Mouse (Mus musculus): ENCODE data around the gene Nckap1.

The Nckap1 gene

DNA sequence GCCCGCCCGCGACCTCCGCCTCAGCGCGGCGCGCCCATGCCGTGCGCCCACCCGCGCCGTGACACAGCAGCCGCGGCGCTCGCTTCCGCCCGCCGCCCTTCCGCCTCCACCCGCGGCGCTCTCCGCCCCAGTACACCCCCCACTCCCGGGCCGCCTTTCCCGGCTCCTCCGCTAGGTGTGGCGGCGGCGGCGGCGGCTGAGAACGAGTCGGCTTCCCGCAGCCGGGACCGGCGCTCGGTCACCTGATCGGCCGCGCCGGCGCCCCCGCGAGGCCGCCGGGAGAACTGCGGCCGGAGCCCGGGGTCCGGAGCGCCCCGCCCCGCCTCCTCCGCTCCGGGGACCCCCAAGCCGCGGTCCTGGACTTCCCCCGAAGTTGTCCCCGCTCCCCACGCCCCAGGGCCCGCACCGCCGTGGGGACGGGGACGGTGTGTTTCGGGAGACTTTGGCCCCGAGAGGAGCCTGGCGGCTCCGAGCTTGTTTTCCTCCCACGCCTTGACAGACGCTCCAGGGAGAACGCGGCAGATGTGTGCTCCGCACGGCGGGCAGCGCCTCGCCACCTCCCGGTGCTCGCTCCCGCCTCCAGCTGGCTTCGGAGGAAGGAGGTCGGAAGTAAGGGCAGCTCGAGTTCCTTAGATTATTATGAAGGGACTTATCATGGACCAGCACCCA is at the start of gene Nckap1:
Gene Nckap1 (minus strand): TSS at position 338 of the 669 bp plus-strand sequence.
- in situ Hi-C loops (cut with MboI; ENCODE audit: unreplicated experiment in 2 of 2) = loop anchor here in 1 of 2 experiments (25.0 kb wide), 1 partner anchor 1719 kb away; the partner anchor contains the start of gene Ube2e3

DNA sequence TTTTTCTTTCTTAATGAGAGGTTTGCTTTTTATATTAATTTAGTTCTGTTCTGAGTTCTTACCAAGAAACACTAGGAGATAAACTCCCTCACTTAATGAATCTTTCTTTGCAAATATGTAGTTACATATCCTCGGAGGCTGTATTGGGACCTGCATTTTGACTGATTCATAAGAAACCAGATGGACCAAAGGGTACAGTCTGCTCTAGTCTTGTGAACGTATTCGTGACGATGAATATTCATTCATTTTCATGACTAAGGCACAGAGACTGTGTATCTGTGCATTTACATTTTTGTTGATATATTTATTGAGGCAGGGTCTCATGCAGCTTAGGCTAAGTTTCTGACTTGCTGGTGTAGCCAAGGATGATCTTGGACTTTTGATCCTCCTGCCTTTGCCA is 43.3 kb upstream of the Nckap1 start:
- in situ Hi-C loops (cut with MboI; ENCODE audit: unreplicated experiment in 2 of 2) = loop anchor here (10.0 to 25.0 kb wide), 2 partner anchors 310 to 987 kb away; partner anchors contain the start of genes Dnajc10 (in 1 of the 2) and Itprid2 (in 1 of the 2)

DNA sequence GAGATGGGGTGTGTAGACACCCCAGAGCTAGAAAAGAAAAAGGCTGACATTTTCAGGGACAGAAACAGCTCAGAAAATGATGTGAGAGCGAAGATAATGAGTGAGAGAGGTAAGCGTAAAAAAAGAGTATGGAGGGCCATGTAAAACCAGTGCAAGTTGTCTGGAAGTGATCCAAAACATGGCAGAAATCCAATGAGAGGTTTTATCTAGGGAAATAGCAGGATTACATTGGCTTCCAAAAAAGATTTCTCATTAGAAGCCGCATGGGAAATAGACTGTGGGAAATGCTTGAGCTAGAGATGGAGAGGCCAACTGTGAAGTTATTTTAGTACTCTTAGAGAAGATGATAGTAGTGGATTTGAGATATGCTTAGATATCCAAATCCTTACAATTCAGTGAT is 40.7 kb upstream of the Nckap1 start:
- in situ Hi-C loops (cut with MboI; ENCODE audit: unreplicated experiment in 2 of 2) = loop anchor here (10.0 to 25.0 kb wide), 2 partner anchors 307 to 985 kb away; partner anchors contain the start of genes Dnajc10 (in 1 of the 2) and Itprid2 (in 1 of the 2)

DNA sequence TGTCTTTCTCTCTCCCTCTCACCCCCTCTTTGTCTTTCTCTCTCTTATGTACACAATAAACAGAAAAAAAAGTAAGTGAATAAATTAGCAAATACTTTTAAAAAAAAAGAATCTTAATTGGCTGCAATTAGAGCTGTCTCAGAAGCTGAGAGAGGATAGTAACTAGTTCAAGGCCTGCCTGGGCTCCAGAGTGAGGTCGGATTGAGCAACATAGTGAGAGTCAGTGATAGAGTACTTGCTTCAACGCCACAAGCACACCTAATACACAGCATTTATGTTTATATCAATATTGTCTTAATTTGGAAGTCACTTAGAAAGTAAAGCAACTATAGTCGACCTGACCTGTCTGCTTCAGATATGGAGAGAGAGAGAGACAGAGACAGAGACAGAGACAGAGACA is 37.8 kb upstream of the Nckap1 start:
- in situ Hi-C loops (cut with MboI; ENCODE audit: unreplicated experiment in 2 of 2) = loop anchor here in 1 of 2 experiments (25.0 kb wide), 1 partner anchor 982 kb away; the partner anchor contains the start of gene Itprid2

DNA sequence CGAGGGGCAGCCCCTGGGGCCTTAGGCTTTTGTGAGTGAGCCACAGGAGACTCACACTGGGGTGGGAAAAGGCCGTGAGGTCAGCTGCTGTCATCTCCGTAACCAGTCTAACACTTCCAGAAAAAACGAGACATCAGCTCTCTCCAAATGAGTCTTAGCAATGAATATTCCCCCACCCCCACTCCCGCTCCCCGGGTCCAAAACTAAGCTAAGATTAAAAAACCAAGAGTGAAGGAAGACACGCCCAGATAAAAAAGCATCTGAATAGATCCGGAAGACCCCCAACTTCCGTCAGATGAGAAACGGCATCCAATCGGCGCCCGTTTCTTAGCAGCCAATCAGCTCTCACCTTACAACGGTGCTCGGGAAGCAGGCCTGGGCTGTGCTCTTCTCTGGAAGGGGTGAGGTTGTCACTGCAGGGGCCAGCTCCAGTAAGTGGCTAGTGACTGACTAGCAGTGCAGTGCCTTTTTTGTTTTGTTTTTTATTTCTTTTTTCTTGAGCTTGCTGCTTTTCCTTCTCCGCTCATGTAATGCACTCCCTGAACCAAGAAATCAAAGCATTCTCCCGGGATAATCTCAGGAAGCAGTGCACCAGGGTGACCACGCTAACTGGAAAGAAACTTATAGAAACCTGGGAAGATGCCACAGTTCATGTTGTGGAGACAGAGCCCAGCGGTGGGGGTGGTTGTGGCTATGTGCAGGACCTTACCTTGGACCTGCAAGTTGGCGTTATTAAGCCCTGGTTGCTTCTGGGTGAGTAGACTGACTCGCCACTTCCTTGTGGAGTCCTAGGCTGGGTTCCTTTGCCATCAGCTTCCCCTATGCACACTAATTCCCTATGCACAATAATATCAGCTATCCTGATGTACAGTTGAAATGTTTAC is 35.9 kb upstream of the Nckap1 start, which contains the start of the genes Dusp19 and Nup35:
Gene Dusp19 (plus strand): TSS at position 192 of the 884 bp plus-strand sequence.
Gene Nup35 (plus strand): TSS at position 383 of the 884 bp plus-strand sequence.
- in situ Hi-C loops (cut with MboI; ENCODE audit: unreplicated experiment in 2 of 2) = loop anchor here in 1 of 2 experiments (25.0 kb wide), 1 partner anchor 980 kb away; the partner anchor contains the start of gene Itprid2

DNA sequence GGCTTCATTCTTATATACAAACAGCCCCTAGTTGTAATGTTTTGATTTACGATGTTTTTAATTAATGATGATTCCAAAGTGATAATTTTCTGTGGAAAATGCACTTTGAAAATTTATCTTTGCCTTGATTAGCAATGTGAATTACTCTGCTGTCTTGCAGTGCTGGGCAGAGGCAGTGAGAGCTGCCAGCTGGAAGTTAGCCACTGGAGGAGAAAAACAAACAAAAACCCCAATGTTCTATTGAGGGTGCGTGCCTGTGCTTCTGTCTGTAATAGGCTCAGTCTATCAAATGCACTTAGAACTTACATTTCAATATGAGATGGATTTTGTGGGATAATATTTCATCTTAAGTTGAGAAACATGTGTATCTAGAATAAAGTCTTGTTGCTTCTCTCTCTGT is 31.6 kb upstream of the Nckap1 start:
- in situ Hi-C loops (cut with MboI; ENCODE audit: unreplicated experiment in 2 of 2) = loop anchor here in 1 of 2 experiments (25.0 kb wide), 1 partner anchor 975 kb away; the partner anchor contains the start of gene Itprid2

DNA sequence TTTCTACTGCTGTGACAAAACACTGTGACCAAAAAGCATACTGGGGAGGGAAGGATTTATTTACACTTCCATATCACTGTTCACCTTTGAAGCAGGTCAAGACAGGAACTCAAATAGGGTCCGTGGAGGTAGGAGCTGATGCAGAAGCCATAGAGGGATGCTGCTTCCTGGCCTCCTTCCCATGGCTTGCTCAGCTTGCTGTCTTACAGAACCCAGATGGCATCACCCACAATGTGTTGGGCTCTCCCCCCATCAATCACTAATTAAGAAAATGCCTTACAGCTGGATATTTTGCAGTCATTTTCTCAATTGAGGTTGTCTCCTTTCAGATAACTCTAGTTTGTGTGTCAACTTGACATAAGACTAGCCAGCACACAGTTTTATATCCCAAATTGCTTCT is 31.1 kb upstream of the Nckap1 start:
- in situ Hi-C loops (cut with MboI; ENCODE audit: unreplicated experiment in 2 of 2) = loop anchor here in 1 of 2 experiments (25.0 kb wide), 1 partner anchor 975 kb away; the partner anchor contains the start of gene Itprid2

DNA sequence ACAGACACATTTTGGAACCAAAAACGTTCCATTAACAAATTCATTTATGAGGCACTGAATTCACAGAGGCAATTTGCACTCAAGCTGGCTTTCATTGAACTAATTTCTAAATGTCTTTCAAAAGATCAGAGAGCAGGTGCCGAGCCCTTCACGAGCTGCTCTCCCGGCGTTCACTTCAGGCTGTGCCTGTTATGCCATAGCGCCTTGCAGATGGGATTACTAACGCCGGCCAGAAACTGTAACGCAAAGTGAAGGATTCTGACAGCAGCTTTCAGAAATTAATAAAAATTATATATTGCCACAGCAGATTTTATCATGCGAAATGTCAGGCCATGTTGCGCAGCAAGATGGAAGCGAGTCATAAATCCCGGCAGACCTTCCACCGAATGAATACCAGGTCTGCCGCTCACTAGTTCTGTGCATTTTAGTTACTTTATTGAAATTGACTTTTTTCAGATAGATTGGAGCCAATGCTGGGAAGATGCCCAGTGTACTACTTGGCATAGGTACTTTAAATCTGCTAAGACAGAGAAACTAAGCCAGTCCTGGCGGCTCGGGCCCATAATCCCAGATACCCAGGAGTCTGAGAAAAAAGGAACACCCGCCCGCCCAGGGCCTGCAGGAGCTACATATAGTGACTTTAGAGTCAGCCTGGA is 22.7 kb upstream of the Nckap1 start:
- in situ Hi-C loops (cut with MboI; ENCODE audit: unreplicated experiment in 2 of 2) = loop anchor here in 1 of 2 experiments (25.0 kb wide), 1 partner anchor 967 kb away; the partner anchor contains the start of gene Itprid2

DNA sequence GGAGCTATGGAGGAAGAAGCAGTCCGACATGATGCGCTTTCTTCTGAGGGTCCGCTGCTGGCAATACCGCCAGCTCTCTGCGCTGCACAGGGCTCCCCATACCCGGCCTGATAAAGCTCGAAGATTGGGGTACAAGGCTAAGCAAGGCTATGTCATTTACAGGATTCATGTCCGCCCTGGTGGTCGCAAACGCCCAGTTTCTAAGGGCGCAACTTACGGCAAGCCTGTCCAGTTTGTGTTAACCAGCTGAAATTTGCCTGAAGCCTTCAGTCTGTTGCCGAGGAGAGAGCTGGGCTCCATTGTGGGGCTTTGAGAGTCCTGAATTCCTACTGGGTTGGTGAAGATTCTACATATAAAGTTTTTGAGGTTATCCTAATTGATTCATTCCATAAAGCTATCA is 21.6 kb upstream of the Nckap1 start:
- in situ Hi-C loops (cut with MboI; ENCODE audit: unreplicated experiment in 2 of 2) = loop anchor here in 1 of 2 experiments (25.0 kb wide), 1 partner anchor 965 kb away; the partner anchor contains the start of gene Itprid2

DNA sequence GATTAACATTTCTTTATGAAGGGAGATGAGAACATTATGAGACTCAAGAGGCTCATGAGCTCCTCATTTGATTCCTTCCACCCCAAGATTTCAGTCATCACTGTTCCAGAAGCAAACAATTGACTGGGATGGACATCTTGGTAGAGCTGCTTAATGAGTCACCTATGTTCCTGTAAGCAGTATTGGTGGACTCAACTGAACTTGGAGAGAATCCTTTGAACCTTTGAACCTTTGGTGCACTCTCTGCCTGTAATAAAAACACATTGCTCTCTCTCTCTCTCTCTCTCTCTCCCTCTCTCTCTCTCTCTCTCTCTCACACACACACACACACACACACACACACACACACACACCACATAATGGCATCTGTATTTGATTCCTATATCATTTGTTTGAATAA is 19.4 kb upstream of the Nckap1 start:
- in situ Hi-C loops (cut with MboI; ENCODE audit: unreplicated experiment in 2 of 2) = loop anchor here in 1 of 2 experiments (25.0 kb wide), 1 partner anchor 963 kb away; the partner anchor contains the start of gene Itprid2

DNA sequence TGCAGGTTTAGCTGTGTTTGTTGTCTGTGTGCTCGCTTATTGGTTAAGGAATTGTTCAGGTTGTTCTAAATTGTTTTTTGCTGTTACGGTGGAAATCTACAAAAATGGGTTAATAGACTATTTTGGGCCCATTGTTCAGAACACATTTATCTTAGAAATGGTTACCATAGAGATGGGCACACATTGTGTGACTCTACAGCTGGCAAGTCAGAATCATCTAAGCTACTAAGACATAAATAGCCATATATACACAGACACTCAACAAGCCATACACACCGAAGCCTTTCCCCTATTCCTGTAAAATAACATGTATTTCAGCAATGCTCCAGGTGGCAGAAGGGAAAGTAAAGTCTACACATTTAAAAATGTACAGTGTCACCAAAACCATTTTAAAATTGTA is 18.7 kb upstream of the Nckap1 start:
- in situ Hi-C loops (cut with MboI; ENCODE audit: unreplicated experiment in 2 of 2) = loop anchor here in 1 of 2 experiments (25.0 kb wide), 2 partner anchors 963 to 1738 kb away; partner anchors contain the start of genes Itprid2 and Ube2e3

DNA sequence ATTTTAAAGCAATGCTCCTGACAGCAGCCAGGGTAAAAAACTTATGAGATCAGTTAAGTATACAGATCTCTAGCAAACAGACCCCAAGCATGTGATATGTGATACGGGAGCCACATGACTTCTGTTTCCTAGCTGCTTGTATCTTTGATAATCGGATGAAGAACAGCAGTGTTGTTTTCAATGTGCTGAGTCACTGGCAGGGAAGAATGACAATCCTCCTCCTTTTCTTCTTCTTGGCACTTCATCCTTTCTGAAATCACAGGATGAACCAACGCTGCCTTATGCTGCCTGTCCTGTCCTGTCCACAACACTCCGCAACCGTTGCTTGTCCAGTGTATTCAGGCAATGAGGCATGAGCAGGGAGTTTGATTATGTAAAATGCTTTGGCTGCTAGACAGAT is 15.8 kb upstream of the Nckap1 start:
- in situ Hi-C loops (cut with MboI; ENCODE audit: unreplicated experiment in 2 of 2) = loop anchor here in 1 of 2 experiments (25.0 kb wide), 1 partner anchor 1735 kb away; the partner anchor contains the start of gene Ube2e3

DNA sequence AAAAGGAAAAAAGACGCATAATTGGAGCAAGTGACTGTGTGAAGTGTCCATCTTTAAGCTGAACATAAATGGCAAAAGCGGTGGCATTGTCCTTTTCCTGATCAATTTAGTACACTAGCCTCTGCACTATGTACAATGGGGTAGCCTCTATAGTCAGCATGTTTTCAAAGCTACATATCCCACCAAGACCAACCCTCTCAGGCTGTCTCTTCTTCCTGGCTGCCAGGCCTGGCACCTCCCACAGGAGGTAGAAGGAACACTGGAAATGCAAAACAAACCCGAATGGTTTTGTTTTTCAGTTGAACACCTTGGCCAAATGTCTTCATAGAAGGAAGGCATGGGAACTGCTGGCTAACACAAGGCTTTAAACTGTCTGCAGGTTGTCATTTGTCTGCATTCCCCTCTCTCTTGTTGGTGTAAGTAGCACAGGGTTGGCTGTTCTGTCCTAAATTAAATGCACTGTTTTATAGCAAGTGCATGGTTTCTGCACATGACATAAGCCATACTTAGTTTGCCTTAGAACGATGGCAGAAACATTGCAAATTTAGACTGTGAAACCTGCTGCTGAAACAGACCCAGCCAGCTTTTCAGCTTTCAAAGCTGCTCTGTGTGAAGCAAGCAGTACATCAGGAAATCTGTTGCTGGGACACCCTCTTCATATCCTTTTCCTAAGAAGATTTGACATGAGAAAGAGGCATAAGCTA is 13.2 kb upstream of the Nckap1 start:
- in situ Hi-C loops (cut with MboI; ENCODE audit: unreplicated experiment in 2 of 2) = loop anchor here in 1 of 2 experiments (25.0 kb wide), 1 partner anchor 1732 kb away; the partner anchor contains the start of gene Ube2e3

DNA sequence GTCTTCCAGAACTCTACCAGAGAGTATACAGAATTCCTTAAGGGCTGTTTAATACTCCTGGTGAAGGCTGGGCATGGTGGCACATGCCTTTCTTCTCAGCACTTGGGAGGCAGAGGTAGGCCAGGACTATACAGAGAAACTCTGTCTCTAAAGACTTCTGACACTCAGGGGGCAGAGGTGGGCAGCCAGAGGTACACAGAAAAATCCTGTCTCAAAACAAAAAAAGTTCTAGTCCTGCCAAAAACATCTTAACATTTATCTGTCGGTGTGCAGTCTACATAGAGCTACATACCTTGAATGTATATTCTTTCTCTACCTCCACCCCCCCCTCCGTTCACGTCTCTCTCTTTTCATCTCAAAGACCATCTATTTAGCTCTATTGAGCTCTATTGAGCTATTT is 1.2 kb upstream of the Nckap1 start:
- in situ Hi-C loops (cut with MboI; ENCODE audit: unreplicated experiment in 2 of 2) = loop anchor here in 1 of 2 experiments (25.0 kb wide), 1 partner anchor 1720 kb away; the partner anchor contains the start of gene Ube2e3

DNA sequence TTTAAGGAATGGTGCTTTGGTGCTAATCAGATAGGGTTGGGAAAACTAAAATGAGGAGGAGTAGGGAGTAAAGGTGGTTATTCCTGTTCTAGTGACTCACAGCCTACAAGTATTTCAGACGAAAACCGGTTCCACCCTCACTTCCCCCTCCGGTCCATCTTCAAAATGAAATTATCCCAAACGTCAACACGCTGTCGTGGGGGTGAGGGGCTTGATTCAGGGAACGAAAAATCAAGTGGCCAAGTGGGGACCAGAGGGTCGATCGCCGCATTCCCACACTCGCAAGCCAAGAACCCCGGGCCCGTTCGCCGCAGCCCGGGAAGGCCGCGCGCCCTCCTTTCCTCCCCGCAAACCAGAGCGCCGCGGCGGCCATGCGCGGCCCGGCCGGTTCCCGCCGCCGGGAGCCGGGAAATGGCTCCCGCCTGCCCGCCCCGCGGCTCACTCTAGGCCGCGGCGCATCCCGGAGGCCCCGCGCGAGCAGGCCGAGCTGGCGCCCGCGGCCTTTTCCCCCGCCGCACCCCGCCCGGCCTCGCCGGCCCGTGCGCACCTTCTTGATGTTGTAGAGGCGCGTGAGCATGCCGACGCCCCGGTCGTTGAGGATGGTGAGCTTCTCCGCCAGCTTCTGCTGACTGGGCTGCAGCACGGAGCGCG is 744 bp downstream of the Nckap1 start:
- in situ Hi-C loops (cut with MboI; ENCODE audit: unreplicated experiment in 2 of 2) = loop anchor here in 1 of 2 experiments (25.0 kb wide), 1 partner anchor 1718 kb away; the partner anchor contains the start of gene Ube2e3

DNA sequence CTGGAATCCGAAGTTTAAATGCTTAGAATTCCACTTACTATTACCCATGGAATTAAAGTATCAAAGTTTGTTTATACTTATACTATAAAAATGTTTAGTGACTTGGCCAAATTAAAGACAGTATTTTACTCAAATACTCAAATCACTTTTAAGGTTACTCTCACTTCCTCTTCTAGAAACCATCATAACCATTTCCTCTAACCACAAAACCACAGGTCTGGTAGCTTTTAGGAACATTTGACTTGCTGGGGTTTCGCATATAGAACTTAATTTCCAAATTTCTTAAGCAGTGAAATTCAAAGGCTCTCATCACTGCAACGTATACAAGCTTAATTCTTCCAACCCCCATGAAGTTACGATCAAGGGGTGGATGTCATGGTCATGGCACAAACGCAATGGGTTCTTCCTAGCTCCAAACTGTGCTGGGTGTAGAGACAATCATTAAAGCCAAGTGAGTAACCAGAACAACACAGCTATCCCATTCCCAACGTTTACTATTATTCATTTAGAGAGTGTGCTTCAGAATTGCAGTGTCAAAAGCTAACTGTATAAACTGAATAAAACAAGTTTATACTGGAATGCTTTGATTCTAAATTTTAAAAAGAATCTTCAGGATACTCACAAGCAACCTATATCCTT is 1.8 kb downstream of the Nckap1 start:
- in situ Hi-C loops (cut with MboI; ENCODE audit: unreplicated experiment in 2 of 2) = loop anchor here in 1 of 2 experiments (25.0 kb wide), 1 partner anchor 1717 kb away; the partner anchor contains the start of gene Ube2e3

DNA sequence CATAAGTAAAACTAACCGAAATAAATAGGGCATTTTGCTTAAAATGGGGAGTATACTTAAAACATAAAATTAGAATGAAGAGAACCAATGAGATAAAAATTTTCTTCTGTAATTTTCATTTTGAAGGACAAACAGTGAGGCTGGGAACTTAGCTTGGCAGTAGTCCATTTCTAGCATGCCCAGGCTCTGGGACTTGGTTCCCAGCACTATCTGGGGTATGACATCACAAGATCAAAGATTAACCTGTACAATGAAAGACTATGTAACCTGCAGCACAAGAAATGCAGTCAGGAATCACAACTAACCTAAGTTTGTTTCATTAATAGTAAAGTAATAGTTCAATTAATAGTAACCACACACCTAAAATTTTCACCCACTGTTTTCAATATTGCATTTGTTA is 3.9 kb downstream of the Nckap1 start:
- in situ Hi-C loops (cut with MboI; ENCODE audit: unreplicated experiment in 2 of 2) = loop anchor here in 1 of 2 experiments (25.0 kb wide), 1 partner anchor 1715 kb away; the partner anchor contains the start of gene Ube2e3

DNA sequence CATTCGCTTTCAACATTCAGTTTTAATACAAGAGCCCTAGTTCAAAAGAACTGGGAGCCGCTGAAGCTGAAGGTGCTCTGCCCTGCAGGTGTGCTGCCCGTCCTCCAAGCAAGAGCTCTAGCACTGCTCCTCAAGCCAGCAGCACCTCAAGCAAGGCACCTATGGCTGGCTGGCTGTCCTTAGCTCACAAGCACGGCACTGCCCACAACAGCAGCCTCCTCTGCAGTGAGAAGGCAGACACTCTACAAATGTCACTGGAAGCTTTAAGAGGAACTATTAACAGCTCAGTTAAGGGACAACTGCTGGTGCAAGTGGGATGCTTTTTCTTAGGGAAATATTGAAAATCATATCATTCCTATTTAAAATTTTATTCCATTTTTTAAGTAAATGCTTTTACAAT is 10.5 kb downstream of the Nckap1 start:
- in situ Hi-C loops (cut with MboI; ENCODE audit: unreplicated experiment in 2 of 2) = no loop called here
